Mouse (Mus musculus) liver, embryonic 14.5 days (tissue): ENCODE data around the gene Rassf8. TPM values are rescaled to one million over a fixed set of nuclear protein-coding genes. Genes with fewer than 3 reads are reported as not detected.

Experiments used
- ATAC-seq: fragments of 200-750 bp; cut with Nextera tagmentation; 2 replicates; pipeline ENCODE4 v1.8.0; 2017; ENCODE audit warnings: moderate number of reproducible peaks, mild to moderate bottlenecking, moderate library complexity; ENCODE audit not compliant: insufficient read depth
- DNase-seq, 3 experiments: peaks; one replicate each; pipeline ENCODE4 v3.0.0-alpha.2; 2012 to 2013; ENCODE audit warnings: low read depth in 3 of 3, low spot score in 3 of 3
- H3K27ac ChIP-seq: fragments of 300-500 bp; sonication (generic); 2 replicates; pipeline ENCODE4 v1.5.1; 2014; ENCODE audit warnings: moderate library complexity, mild to moderate bottlenecking, control low read depth, inconsistent platforms
- H3K27me3 ChIP-seq: fragments of 300-500 bp; sonication (generic); 2 replicates; pipeline ENCODE4 v1.6.1; 2014; ENCODE audit warnings: mild to moderate bottlenecking, low read length, moderate library complexity; ENCODE audit not compliant: control insufficient read depth, insufficient read depth
- H3K36me3 ChIP-seq: fragments of 300-500 bp; sonication (generic); replicated peaks from 2 replicates; pipeline ENCODE4 v1.6.1; 2014; ENCODE audit warnings: low read depth; ENCODE audit not compliant: control insufficient read depth, insufficient read depth
- H3K4me1 ChIP-seq, 2 experiments: fragments of 200-500 bp in 1 of 2; fragments of 300-500 bp in 1 of 2; sonication (generic) in 1 of 2; replicated peaks; 2 replicates each; pipeline ENCODE4 v1.6.1; 2012 to 2014; ENCODE audit warnings: antibody characterized with exemption in 1 of 2, inconsistent platforms in 1 of 2, low read length in 1 of 2; ENCODE audit not compliant: control insufficient read depth in 2 of 2, insufficient read depth in 2 of 2
- H3K4me2 ChIP-seq: fragments of 300-500 bp; sonication (generic); 2 replicates; pipeline ENCODE4 v1.6.1; 2014; ENCODE audit warnings: low read depth, mild to moderate bottlenecking, control low read depth, moderate library complexity
- H3K4me3 ChIP-seq, 2 experiments: fragments of 200-500 bp in 1 of 2; fragments of 300-500 bp in 1 of 2; sonication (generic) in 1 of 2; 2 replicates each; pipeline ENCODE4 v1.5.1; 2012 to 2014; ENCODE audit warnings: low read depth in 2 of 2, low read length in 2 of 2, mild to moderate bottlenecking in 2 of 2, control low read depth in 1 of 2, inconsistent platforms in 1 of 2, moderate library complexity in 1 of 2; ENCODE audit not compliant: insufficient read depth in 1 of 2
- H3K9ac ChIP-seq: fragments of 300-500 bp; sonication (generic); replicated peaks from 2 replicates; pipeline ENCODE4 v1.6.1; 2014; ENCODE audit warnings: mild to moderate bottlenecking, control low read depth, moderate library complexity
- H3K9me3 ChIP-seq: fragments of 300-500 bp; sonication (generic); 2 replicates; pipeline ENCODE4 v1.6.1; 2016; ENCODE audit warnings: low read length, mixed read lengths; ENCODE audit not compliant: control insufficient read depth
- CTCF ChIP-seq: IDR thresholded peaks from 2 replicates; pipeline ENCODE4 v1.5.1; 2016; ENCODE audit warnings: antibody characterized with exemption, low read depth, control low read depth
- EP300 ChIP-seq: IDR thresholded peaks from 2 replicates; pipeline ENCODE4 v1.6.1; 2016; ENCODE audit warnings: antibody characterized with exemption, low read depth
- WGBS: fragments of 180-500 bp; shearing (Covaris S2); extraction: QIAGEN DNeasy Blood & Tissue Kit; methylation state at CpG from one replicate; pipeline ENCODE4 v1.1.7; 2014; ENCODE audit not compliant: insufficient replicate concordance; 5-methylcytosine and 5-hydroxymethylcytosine counted together
- polyA plus RNA-seq, 2 experiments: library from polyadenylated mRNA; depleted of rRNA in 1 of 2; stranded (reverse) in 1 of 2; unstranded in 1 of 2; fragments of >200 nt; fragmentation: Nextera tagmentation in 1 of 2; extraction: Ambion mirVana in 1 of 2; gene quantifications; 2 replicates each; pipeline versions ENCODE4 v1.2.1 to v1.2.3; 2012 to 2014

Rassf8 gene
- polyA plus RNA-seq, 2 experiments: 1.4 to 3.1 TPM

- no peak for DNase-seq
- Histone ChIP-seq H3K4me1 (0 out of 4 replicates have a peak, but pooled peaks cover 0 to 2% of the 10 kb centered on the region in 2 experiments), H3K9me3 (no peaks in the 10 kb centered on the region), H3K36me3 (no peaks in the 10 kb centered on the region), H3K27ac (no peak overlapping the region), H3K4me2 (no peak overlapping the region), H3K27me3 (no peaks in the 10 kb centered on the region), H3K9ac (no peak overlapping the region), H3K4me3 (no peak overlapping the region)
- 9% methylated on average over 6 of the region's 6 CpGs for WGBS
- ATAC-seq: no peak
- TF ChIP-seq EP300: no peak
These were observed 32.8 kb downstream of the Rassf8 start for GRCm38 (mm10) chr6:145779383-145779782.

- Histone ChIP-seq H3K4me1 (0 out of 4 replicates have a peak, but pooled peaks cover 0 to 2% of the 10 kb centered on the region in 2 experiments), H3K27me3 (no peaks in the 10 kb centered on the region), H3K4me3 (no peak overlapping the region), H3K4me2 (no peak overlapping the region), H3K9me3 (no peaks in the 10 kb centered on the region), H3K9ac (no peak overlapping the region), H3K27ac (no peak overlapping the region), H3K36me3 (no peaks in the 10 kb centered on the region)
- ATAC-seq (no peak), DNase-seq (no peak)
- 39% methylated on average over 8 of the region's 8 CpGs for WGBS
- TF ChIP-seq CTCF (no peak), EP300 (no peak)
These were observed 33.7 kb downstream of the Rassf8 start for GRCm38 (mm10) chr6:145780180-145780802.

GRCm38 (mm10) chr6:145781256-145781655 is 34.7 kb downstream of the Rassf8 start:
- Histone ChIP-seq H3K27me3 (no peaks in the 10 kb centered on the region), H3K9me3 (no peaks in the 10 kb centered on the region), H3K27ac (no peak overlapping the region), H3K4me2 (no peak overlapping the region), H3K36me3 (no peaks in the 10 kb centered on the region), H3K9ac (no peak overlapping the region), H3K4me1 (0 out of 4 replicates have a peak, but pooled peaks cover 0 to 2% of the 10 kb centered on the region in 2 experiments), H3K4me3 (no peak overlapping the region)
- TF ChIP-seq EP300 (no peak), CTCF (no peak)
- WGBS: 77% methylated on average over 9 of the region's 9 CpGs
- no peak for ATAC-seq
- no peak for DNase-seq

- H3K4me3 ChIP-seq: no peak overlapping the region
- H3K4me2 ChIP-seq: no peak overlapping the region
- TF ChIP-seq EP300 (no peak), CTCF (no peak)
- no peaks in the 10 kb centered on the region for H3K9me3 ChIP-seq
- no peak for DNase-seq
- no peak overlapping the region for H3K27ac ChIP-seq
- H3K4me1 ChIP-seq: 0 out of 4 replicates have a peak, but pooled peaks cover 0 to 2% of the 10 kb centered on the region in 2 experiments
- ATAC-seq: no peak
- 56% methylated on average over 2 of the region's 2 CpGs for WGBS
- no peak overlapping the region for H3K9ac ChIP-seq
- H3K36me3 ChIP-seq: no peaks in the 10 kb centered on the region
- no peaks in the 10 kb centered on the region for H3K27me3 ChIP-seq
These were observed 35.4 kb downstream of the Rassf8 start for GRCm38 (mm10) chr6:145781966-145782365.

GRCm38 (mm10) chr6:145787311-145787710 is 40.8 kb downstream of the Rassf8 start:
- Histone ChIP-seq H3K9me3 (no peaks in the 10 kb centered on the region), H3K9ac (no peak overlapping the region), H3K27me3 (no peaks in the 10 kb centered on the region), H3K4me3 (no peak overlapping the region), H3K27ac (no peak overlapping the region), H3K4me1 (peaks cover 0 to 2% of the 10 kb centered on the region in 2 experiments; a peak in 1 of 4 replicates), H3K36me3 (no peaks in the 10 kb centered on the region), H3K4me2 (no peak overlapping the region)
- DNase-seq (no peak), ATAC-seq (no peak)
- no peak for TF ChIP-seq CTCF
- TF ChIP-seq EP300: no peak
- 83% methylated on average over 2 of the region's 2 CpGs for WGBS
